Mouse (Mus musculus) forebrain, embryonic 12.5 days (tissue): ENCODE results near the gene Tcerg1l. TPM values are rescaled to one million over a fixed set of nuclear protein-coding genes. Genes with fewer than 3 reads are reported as not detected.
A peak's percentile ranks its signal among the peaks of the same experiment; 100 is the strongest.

Experiments used
- ATAC-seq: fragments of 200-750 bp; cut with Nextera tagmentation; 2 replicates; pipeline ENCODE4 v1.8.0; 2017; ENCODE audit warnings: moderate TSS enrichment; ENCODE audit not compliant: low FRiP score
- H3K27ac ChIP-seq: fragments of 300-500 bp; sonication (generic); 2 replicates; pipeline ENCODE4 v1.5.1; 2016; ENCODE audit warnings: mild to moderate bottlenecking
- H3K27me3 ChIP-seq: fragments of 300-500 bp; sonication (generic); 2 replicates; pipeline ENCODE4 v1.6.1; 2016; ENCODE audit warnings: mild to moderate bottlenecking
- H3K36me3 ChIP-seq: fragments of 300-500 bp; sonication (generic); replicated peaks from 2 replicates; pipeline ENCODE4 v1.6.1; 2016; ENCODE audit warnings: mild to moderate bottlenecking
- H3K4me1 ChIP-seq: fragments of 300-500 bp; sonication (generic); 2 replicates; pipeline ENCODE4 v1.6.1; 2016
- H3K4me2 ChIP-seq: fragments of 300-500 bp; sonication (generic); 2 replicates; pipeline ENCODE4 v1.6.1; 2016; ENCODE audit warnings: mild to moderate bottlenecking, moderate library complexity
- H3K4me3 ChIP-seq: fragments of 300-500 bp; sonication (generic); replicated peaks from 2 replicates; pipeline ENCODE4 v1.5.1; 2016; ENCODE audit warnings: mild to moderate bottlenecking
- H3K9ac ChIP-seq: fragments of 300-500 bp; sonication (generic); 2 replicates; pipeline ENCODE4 v1.6.1; 2016; ENCODE audit warnings: mild to moderate bottlenecking
- H3K9me3 ChIP-seq: fragments of 300-500 bp; sonication (generic); 2 replicates; pipeline ENCODE4 v1.6.1; 2016
- WGBS: fragments of 180-500 bp; shearing (Covaris S2); methylation state at CpG from one replicate; pipeline ENCODE4 v1.1.7; 2016; 5-methylcytosine and 5-hydroxymethylcytosine counted together
- polyA plus RNA-seq: library from polyadenylated mRNA; unstranded; fragments of >200 nt; fragmentation: Nextera tagmentation; extraction: Ambion mirVana; gene quantifications from 2 replicates; pipeline ENCODE4 v1.2.1, GENCODE M21; 2016

Gene Tcerg1l
- polyA plus RNA-seq, 1 experiment from 2014 or later, result 3.8 TPM

- peaks cover 54% of the 10 kb centered on the region for H3K27me3 ChIP-seq
- H3K9ac ChIP-seq, result no peak overlapping the region
- peak overlapping the region; percentile 100 for H3K4me2 ChIP-seq
- no peaks in the 10 kb centered on the region for H3K36me3 ChIP-seq
- ATAC-seq, result no peak
- no peaks in the 10 kb centered on the region for H3K4me1 ChIP-seq
- WGBS, result 44% methylated on average over 13 of the region's 13 CpGs
- H3K4me3 ChIP-seq, result peak overlapping the region; percentile 69
- H3K27ac ChIP-seq, result no peak overlapping the region
- no peaks in the 10 kb centered on the region for H3K9me3 ChIP-seq
Measured at GRCm38 (mm10) chr7:138396109-138396862, 1.2 kb downstream of the Tcerg1l start.

- no peak overlapping the region for H3K27ac ChIP-seq
- no peaks in the 10 kb centered on the region for H3K9me3 ChIP-seq
- no peak overlapping the region for H3K4me3 ChIP-seq
- no peaks in the 10 kb centered on the region for H3K4me1 ChIP-seq
- no peak for ATAC-seq
- no peaks in the 10 kb centered on the region for H3K36me3 ChIP-seq
- H3K9ac ChIP-seq, result no peak overlapping the region
- no peak overlapping the region for H3K4me2 ChIP-seq
- H3K27me3 ChIP-seq, result 0 out of 2 replicates have a peak, but pooled peaks cover 5% of the 10 kb centered on the region
- 95% methylated on average over 6 of the region's 6 CpGs for WGBS
Measured at GRCm38 (mm10) chr7:138389941-138390340, 7.6 kb downstream of the Tcerg1l start.

GRCm38 (mm10) chr7:138389071-138389470 lies 8.5 kb downstream of the Tcerg1l start:
- no peak overlapping the region for H3K27ac ChIP-seq
- no peak overlapping the region for H3K4me2 ChIP-seq
- H3K4me3 ChIP-seq, result no peak overlapping the region
- H3K36me3 ChIP-seq, result no peaks in the 10 kb centered on the region
- 0 out of 2 replicates have a peak, but pooled peaks cover 2% of the 10 kb centered on the region for H3K27me3 ChIP-seq
- H3K4me1 ChIP-seq, result no peaks in the 10 kb centered on the region
- ATAC-seq, result no peak
- 87% methylated on average over 3 of the region's 3 CpGs for WGBS
- no peak overlapping the region for H3K9ac ChIP-seq
- H3K9me3 ChIP-seq, result no peaks in the 10 kb centered on the region

GRCm38 (mm10) chr7:138379221-138379620 lies 18.3 kb downstream of the Tcerg1l start:
- Histone ChIP-seq H3K27me3 (no peaks in the 10 kb centered on the region), H3K36me3 (no peaks in the 10 kb centered on the region), H3K9ac (no peak overlapping the region), H3K4me1 (peaks cover 9% of the 10 kb centered on the region; the same call in 1 of the 2 replicates), H3K4me3 (no peak overlapping the region), H3K9me3 (no peaks in the 10 kb centered on the region), H3K27ac (no peak overlapping the region), H3K4me2 (no peak overlapping the region)
- no peak for ATAC-seq
- WGBS, result 74% methylated on average over 3 of the region's 3 CpGs

- H3K4me3 ChIP-seq, result no peak overlapping the region
- no peak overlapping the region for H3K4me2 ChIP-seq
- 96% methylated on average over 4 of the region's 4 CpGs for WGBS
- H3K27ac ChIP-seq, result no peak overlapping the region
- ATAC-seq, result no peak
- no peak overlapping the region for H3K9ac ChIP-seq
- H3K36me3 ChIP-seq, result no peaks in the 10 kb centered on the region
- no peaks in the 10 kb centered on the region for H3K27me3 ChIP-seq
- H3K9me3 ChIP-seq, result no peaks in the 10 kb centered on the region
- H3K4me1 ChIP-seq, result peaks cover 9% of the 10 kb centered on the region; the same call in 1 of the 2 replicates
Measured at GRCm38 (mm10) chr7:138378546-138378945, 19.0 kb downstream of the Tcerg1l start.

GRCm38 (mm10) chr7:138375573-138375972 lies 22.0 kb downstream of the Tcerg1l start:
- 62% methylated on average over 7 of the region's 7 CpGs for WGBS
- ATAC-seq, result no peak

GRCm38 (mm10) chr7:138374376-138374775 lies 23.2 kb downstream of the Tcerg1l start:
- Histone ChIP-seq H3K9me3 (no peaks in the 10 kb centered on the region), H3K27me3 (no peaks in the 10 kb centered on the region), H3K4me2 (no peak overlapping the region), H3K4me3 (no peak overlapping the region), H3K27ac (no peak overlapping the region), H3K36me3 (no peaks in the 10 kb centered on the region), H3K9ac (no peak overlapping the region), H3K4me1 (peaks cover 2% of the 10 kb centered on the region; the same call in 1 of the 2 replicates)
- no peak for ATAC-seq
- WGBS, result 75% methylated on average over 7 of the region's 7 CpGs

More at GRCm38 (mm10) chr7:138375573-138375972, 22.0 kb downstream of the Tcerg1l start:
- Histone ChIP-seq H3K4me2 (no peak overlapping the region), H3K9me3 (no peaks in the 10 kb centered on the region), H3K4me3 (no peak overlapping the region), H3K27ac (no peak overlapping the region), H3K27me3 (no peaks in the 10 kb centered on the region), H3K9ac (no peak overlapping the region), H3K4me1 (peaks cover 9% of the 10 kb centered on the region; the same call in 1 of the 2 replicates), H3K36me3 (no peaks in the 10 kb centered on the region)

GRCm38 (mm10) chr7:138373530-138373929 lies 24.0 kb downstream of the Tcerg1l start:
- H3K4me2 ChIP-seq, result no peak overlapping the region
- no peaks in the 10 kb centered on the region for H3K4me1 ChIP-seq
- H3K36me3 ChIP-seq, result no peaks in the 10 kb centered on the region
- H3K9ac ChIP-seq, result no peak overlapping the region
- no peaks in the 10 kb centered on the region for H3K27me3 ChIP-seq
- H3K4me3 ChIP-seq, result no peak overlapping the region
- 82% methylated on average over 5 of the region's 5 CpGs for WGBS
- no peak overlapping the region for H3K27ac ChIP-seq
- ATAC-seq, result no peak
- no peaks in the 10 kb centered on the region for H3K9me3 ChIP-seq

GRCm38 (mm10) chr7:138367570-138367969 lies 30.0 kb downstream of the Tcerg1l start:
- no peaks in the 10 kb centered on the region for H3K4me1 ChIP-seq
- H3K4me2 ChIP-seq, result no peak overlapping the region
- no peak overlapping the region for H3K27ac ChIP-seq
- 87% methylated on average over 7 of the region's 7 CpGs for WGBS
- no peaks in the 10 kb centered on the region for H3K9me3 ChIP-seq
- no peak overlapping the region for H3K9ac ChIP-seq
- ATAC-seq, result no peak
- H3K36me3 ChIP-seq, result no peaks in the 10 kb centered on the region
- no peaks in the 10 kb centered on the region for H3K27me3 ChIP-seq
- no peak overlapping the region for H3K4me3 ChIP-seq

- no peak for ATAC-seq
- H3K4me1 ChIP-seq, result no peaks in the 10 kb centered on the region
- no peak overlapping the region for H3K4me3 ChIP-seq
- WGBS, result 90% methylated on average over 8 of the region's 8 CpGs
- no peak overlapping the region for H3K27ac ChIP-seq
- H3K36me3 ChIP-seq, result no peaks in the 10 kb centered on the region
- no peak overlapping the region for H3K9ac ChIP-seq
- H3K9me3 ChIP-seq, result no peaks in the 10 kb centered on the region
- no peaks in the 10 kb centered on the region for H3K27me3 ChIP-seq
- no peak overlapping the region for H3K4me2 ChIP-seq
Measured at GRCm38 (mm10) chr7:138365519-138365918, 32.0 kb downstream of the Tcerg1l start.

GRCm38 (mm10) chr7:138357475-138357874 lies 40.1 kb downstream of the Tcerg1l start:
- H3K36me3 ChIP-seq, result no peaks in the 10 kb centered on the region
- 73% methylated on average over 8 of the region's 8 CpGs for WGBS

GRCm38 (mm10) chr7:138356655-138357449 lies 40.7 kb downstream of the Tcerg1l start:
- Histone ChIP-seq H3K36me3 (no peaks in the 10 kb centered on the region), H3K4me1 (0 out of 2 replicates have a peak, but pooled peaks cover 5% of the 10 kb centered on the region), H3K9me3 (no peaks in the 10 kb centered on the region), H3K4me3 (no peak overlapping the region), H3K27me3 (no peaks in the 10 kb centered on the region), H3K9ac (no peak overlapping the region), H3K27ac (no peak overlapping the region), H3K4me2 (no peak overlapping the region)
- WGBS, result 48% methylated on average over 2 of the region's 2 CpGs
- ATAC-seq, result no peak

More at GRCm38 (mm10) chr7:138357475-138357874, 40.1 kb downstream of the Tcerg1l start:
- no peaks in the 10 kb centered on the region for H3K9me3 ChIP-seq
- no peak overlapping the region for H3K4me2 ChIP-seq
- no peak overlapping the region for H3K4me3 ChIP-seq
- ATAC-seq, result no peak
- 0 out of 2 replicates have a peak, but pooled peaks cover 5% of the 10 kb centered on the region for H3K4me1 ChIP-seq
- H3K27me3 ChIP-seq, result no peaks in the 10 kb centered on the region
- no peak overlapping the region for H3K9ac ChIP-seq
- no peak overlapping the region for H3K27ac ChIP-seq
